Mouse (Mus musculus): ENCODE results near the gene 1810065E05Rik.

GRCm38 (mm10) chr11:58420815-58421214, at the start of gene 1810065E05Rik:
- TF ChIP-seq CTCF (IDR thresholded peaks at IDR 0.05; ENCODE audit: low read depth, low read length), result no peak
- TF ChIP-seq POLR2AphosphoS5 (IDR thresholded peaks at IDR 0.05; ENCODE audit: insufficient replicate concordance, low read depth, low read length), result no peak
